14 mouse cellular contexts compared by ENCODE assay signal in the genomic region with DNA sequence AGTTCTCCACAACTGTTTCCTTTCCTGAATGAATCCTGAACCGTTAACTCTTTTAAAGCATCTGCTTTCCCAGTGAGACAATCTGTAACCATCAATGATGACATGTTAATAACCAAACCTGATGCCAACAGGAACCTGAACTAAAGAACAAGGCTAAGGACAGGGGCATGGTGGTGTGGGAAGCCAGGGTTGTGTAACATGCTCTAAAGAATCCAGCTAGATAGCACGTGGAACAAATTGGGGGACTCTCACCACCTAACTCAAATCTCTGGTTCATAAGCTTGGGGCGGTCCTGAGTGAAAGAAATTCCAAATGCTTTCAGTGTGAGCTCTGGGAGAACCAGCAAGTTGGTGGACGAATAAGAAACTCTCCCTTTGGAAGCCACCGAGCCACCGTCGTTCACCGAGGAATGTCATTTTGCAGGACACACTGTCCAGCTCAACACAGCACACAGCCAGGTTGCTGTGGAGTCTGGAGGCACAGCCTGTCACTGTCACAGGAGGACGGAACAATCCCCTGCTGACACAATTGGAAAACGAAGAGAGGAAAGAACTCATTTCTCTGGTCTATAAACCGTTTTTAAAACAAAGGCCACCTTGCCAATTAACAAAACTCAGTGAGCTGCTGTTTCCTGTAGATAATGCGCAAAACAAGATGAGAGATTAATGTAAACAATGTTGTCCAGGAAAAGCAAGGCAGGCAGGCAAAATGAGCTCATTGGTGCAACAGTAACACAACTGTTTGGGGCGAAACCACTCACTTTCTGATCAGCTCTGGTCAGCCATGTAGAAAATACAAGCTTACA.
DNase-seq lines count a peak whose midpoint lies in the region; ATAC-seq lines count a peak whose summit lies in the region.
"Had no signal": no experiment of that assay in that cellular context is flagged by ENCODE, and none has a peak within 500 bp of the region (broad histone marks: within the 10 kb centered on the region; RNA-seq: fewer than 3 reads in every experiment).

No protein-coding gene starts in this region.

- DNase-seq in heart, adult 8-10 months (ENCODE audit: low spot score) = peak; percentile 49
- no peak for DNase-seq in heart, embryonic 10.5 days (ENCODE audit: low spot score)
- peak; percentile 69 for DNase-seq in lung, postnatal 10 days
- no peak for DNase-seq in cerebellum, postnatal 25 days
- no peak for DNase-seq in kidney, adult 9 months
- DNase-seq in right cerebral cortex, postnatal 36 days (ENCODE audit: low spot score in 2 of 2) = no peak
- DNase-seq: cerebellum, adult 18-20 months; gastrocnemius, adult 2 months; kidney, adult 8-10 months; right cerebral cortex, postnatal 25 days; thymus, postnatal 14 days had no signal

- H3K4me2 ChIP-seq in liver, embryonic 12.5 days = peak overlapping the region; percentile 28

- no peaks in the 10 kb centered on the region for H3K36me3 ChIP-seq in heart, embryonic 10.5 days
- no peaks in the 10 kb centered on the region for H3K36me3 ChIP-seq in liver, embryonic 12.5 days
- H3K36me3 ChIP-seq: forebrain, embryonic 10.5 days had no signal

- peak; percentile 29; the same call in 1 of the 2 replicates for ATAC-seq in granulocyte monocyte progenitor cell, adult 5-6 weeks (replicated peaks; ENCODE audit: poor library complexity, severe bottlenecking)
- 0 out of 2 replicates have a peak, but pooled peaks have one; percentile 21 for ATAC-seq in liver, embryonic 12.5 days

- no peaks in the 10 kb centered on the region for H3K4me1 ChIP-seq in heart, embryonic 10.5 days
- peaks cover 34% of the 10 kb centered on the region for H3K4me1 ChIP-seq in liver, embryonic 12.5 days
- H3K4me1 ChIP-seq: forebrain, embryonic 10.5 days had no signal

- H3K27ac ChIP-seq in heart, embryonic 10.5 days = no peak overlapping the region
- peak overlapping the region; percentile 64 for H3K27ac ChIP-seq in liver, embryonic 12.5 days
- H3K27ac ChIP-seq: forebrain, embryonic 10.5 days; gastrocnemius, adult 2 months had no signal

- H3K27me3 ChIP-seq in heart, embryonic 10.5 days (ENCODE audit: insufficient read depth, poor library complexity, severe bottlenecking) = no peaks in the 10 kb centered on the region
- H3K27me3 ChIP-seq in liver, embryonic 12.5 days (replicated peaks) = no peaks in the 10 kb centered on the region

- H3K9ac ChIP-seq in liver, embryonic 12.5 days = no peak overlapping the region

- 63% methylated on average over 13 of the region's 13 CpGs for WGBS in heart, embryonic 10.5 days
- 34% methylated on average over 13 of the region's 13 CpGs for whole genome bisulfite sequencing in liver, embryonic 12.5 days (ENCODE audit: insufficient replicate concordance)

- no peaks in the 10 kb centered on the region for H3K9me3 ChIP-seq in heart, embryonic 10.5 days
- no peaks in the 10 kb centered on the region for H3K9me3 ChIP-seq in liver, embryonic 12.5 days (replicated peaks)
- H3K9me3 ChIP-seq: forebrain, embryonic 10.5 days had no signal

- H3K4me3 ChIP-seq in heart, embryonic 10.5 days = no peak overlapping the region
- H3K4me3 ChIP-seq in liver, embryonic 12.5 days = no peak overlapping the region
- H3K4me3 ChIP-seq: forebrain, embryonic 10.5 days; gastrocnemius, adult 2 months had no signal

Comparison
In these comparisons a context has a peak if more than half of its experiments do, and no peak if none do; other contexts are left out.
1. DNase-seq: peak in heart, adult 8-10 months (single experiment) and lung, postnatal 10 days (single experiment); none in heart, embryonic 10.5 days (single experiment), cerebellum, postnatal 25 days (0 of 2), kidney, adult 9 months (single experiment) and right cerebral cortex, postnatal 36 days (0 of 2).